Mouse (Mus musculus) small intestine, adult 2 months (tissue): ENCODE measurements at regions not wholly inside any gene's neighbourhood (a gene's known extent, or its start where the extent isn't known, plus 50 kb on each side); places are given as distances from the start of the nearest gene placed in this dataset.

ENCODE experiments used
- CTCF ChIP-seq: fragments of 200-500 bp; IDR thresholded peaks from 2 replicates; pipeline ENCODE4 v1.5.1; 2012; ENCODE audit warnings: low read depth, mild to moderate bottlenecking, control low read depth, inconsistent platforms, low read length, moderate library complexity, mixed read lengths; ENCODE audit not compliant: insufficient replicate concordance, insufficient read length; ENCODE audit errors: extremely low read depth
- POLR2A ChIP-seq: fragments of 200-500 bp; IDR thresholded peaks from 2 replicates; pipeline ENCODE4 v1.6.1; 2012; ENCODE audit warnings: low read depth, mild to moderate bottlenecking, control low read depth, inconsistent platforms, low read length, moderate library complexity

DNA sequence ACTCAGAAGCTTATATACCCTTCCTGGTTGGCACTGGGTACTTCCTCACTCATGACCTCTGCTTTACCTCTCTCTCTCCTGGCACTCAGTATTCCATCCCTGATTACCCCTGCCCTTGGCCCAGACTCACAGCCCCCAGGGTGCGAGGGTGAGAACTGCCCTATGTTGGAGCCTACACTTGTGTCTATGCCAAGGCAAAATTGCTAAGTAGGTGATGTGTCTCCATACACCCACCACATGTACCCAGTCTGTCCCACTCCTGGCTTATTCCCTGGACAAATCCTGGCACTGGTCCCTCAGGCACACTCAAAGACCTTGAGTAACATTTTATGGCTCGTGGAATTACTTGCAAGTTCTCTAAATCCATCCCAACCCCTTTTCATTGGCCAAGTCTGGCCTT, 114.5 kb upstream of the Cd180 start:
- no peak for TF ChIP-seq CTCF
- no peak for TF ChIP-seq POLR2A
